ENCODE assay signal across 35 mouse cellular contexts in the genomic region with DNA sequence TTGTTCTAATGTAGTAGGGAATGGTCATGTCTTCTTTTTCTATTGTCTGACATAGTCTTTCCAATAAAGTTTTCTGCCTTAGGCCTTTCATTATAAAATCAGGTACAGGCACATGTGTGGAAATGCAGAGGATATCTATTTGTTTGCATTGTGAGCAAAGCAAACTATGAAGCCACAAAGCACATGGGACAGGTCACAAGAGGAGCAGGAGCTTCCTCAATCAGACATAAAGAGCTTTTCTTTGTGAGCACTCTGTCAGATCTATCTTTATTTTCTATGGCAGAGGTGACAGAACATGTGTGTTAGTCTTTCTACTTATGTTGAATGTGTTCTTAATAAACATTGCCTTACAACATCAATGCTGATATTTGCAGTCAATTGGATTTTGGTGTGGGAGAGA.
"Had no signal": no experiment of that assay in that cellular context is flagged by ENCODE, and none has a peak within 500 bp of the region (broad histone marks: within the 10 kb centered on the region; RNA-seq: fewer than 3 reads in every experiment).

No protein-coding gene starts in this region.

- H3K4me1 ChIP-seq: heart, embryonic 10.5 days; heart, embryonic 12.5 days; heart, embryonic 13.5 days; heart, embryonic 15.5 days; hindbrain, embryonic 15.5 days; intestine, embryonic 15.5 days; kidney, embryonic 15.5 days had no signal

- H3K4me3 ChIP-seq: heart, embryonic 10.5 days; heart, embryonic 12.5 days; heart, embryonic 13.5 days; heart, embryonic 15.5 days; hindbrain, embryonic 10.5 days; hindbrain, embryonic 12.5 days; hindbrain, embryonic 13.5 days; hindbrain, embryonic 15.5 days; intestine, embryonic 15.5 days; kidney, embryonic 15.5 days; layer of hippocampus, adult 2 months had no signal

- H3K4me2 ChIP-seq: heart, embryonic 11.5 days; heart, embryonic 12.5 days; heart, embryonic 13.5 days; heart, embryonic 15.5 days; hindbrain, embryonic 12.5 days; hindbrain, embryonic 13.5 days; hindbrain, embryonic 14.5 days; hindbrain, embryonic 15.5 days; intestine, embryonic 15.5 days; kidney, embryonic 15.5 days had no signal

- H3K9ac ChIP-seq: heart, embryonic 12.5 days; heart, embryonic 13.5 days; heart, embryonic 15.5 days; hindbrain, embryonic 12.5 days; hindbrain, embryonic 13.5 days; hindbrain, embryonic 14.5 days; hindbrain, embryonic 15.5 days; intestine, embryonic 15.5 days; kidney, embryonic 15.5 days had no signal

- DNase-seq: heart, postnatal 10 days; heart, postnatal 14 days; heart, postnatal 36 days; heart, postnatal 4 days; kidney, adult 11 months; kidney, adult 18-20 months; kidney, adult 2 months; kidney, adult 8-10 months; kidney, adult 9 months; kidney, postnatal 10 days; kidney, postnatal 14 days; kidney, postnatal 25 days; kidney, postnatal 36 days; kidney, postnatal 4 days; layer of hippocampus, adult 9-11 months; layer of hippocampus, postnatal 36 days had no signal

- H3K9me3 ChIP-seq: heart, embryonic 10.5 days; heart, embryonic 12.5 days; heart, embryonic 13.5 days; heart, embryonic 15.5 days; hindbrain, embryonic 10.5 days; hindbrain, embryonic 12.5 days; hindbrain, embryonic 13.5 days; hindbrain, embryonic 15.5 days; intestine, embryonic 15.5 days; kidney, embryonic 15.5 days had no signal

- ATAC-seq: hindbrain, embryonic 16.5 days; hindbrain, postnatal 0 days; inflammation-experienced regulatory T-cells, adult 6 months; intestine, embryonic 15.5 days; intestine, embryonic 16.5 days; intestine, postnatal 0 days had no signal

- H3K36me3 ChIP-seq: heart, embryonic 10.5 days; heart, embryonic 12.5 days; heart, embryonic 13.5 days; heart, embryonic 15.5 days; hindbrain, embryonic 10.5 days; hindbrain, embryonic 12.5 days; hindbrain, embryonic 13.5 days; hindbrain, embryonic 15.5 days; intestine, embryonic 15.5 days; kidney, embryonic 15.5 days had no signal

- H3K27me3 ChIP-seq: heart, embryonic 12.5 days; heart, embryonic 13.5 days; heart, embryonic 15.5 days; hindbrain, embryonic 12.5 days; hindbrain, embryonic 13.5 days; hindbrain, embryonic 15.5 days; intestine, embryonic 15.5 days; kidney, embryonic 15.5 days had no signal

- H3K27ac ChIP-seq: heart, embryonic 10.5 days; heart, embryonic 13.5 days; heart, embryonic 15.5 days; hindbrain, embryonic 10.5 days; hindbrain, embryonic 12.5 days; hindbrain, embryonic 13.5 days; hindbrain, embryonic 14.5 days; hindbrain, embryonic 15.5 days; hindbrain, postnatal 0 days; intestine, embryonic 15.5 days; kidney, embryonic 15.5 days; kidney, postnatal 0 days; layer of hippocampus, adult 2 months had no signal
